Mouse (Mus musculus) heart, postnatal 36 days (tissue): Measurements from ENCODE around the gene OR5BS1P. TPM values are rescaled to one million over a fixed set of nuclear protein-coding genes. Genes with fewer than 3 reads are reported as not detected.

ENCODE experiments used
- microRNA-seq, 2 experiments: library from miRNA; unstranded; fragments of <30 nt; microRNA quantifications; one replicate each; pipeline ENCODE4 v1.2.0; 2021; ENCODE audit warnings: borderline number of aligned reads in 2 of 2
- total RNA-seq, 2 experiments: library from RNA; stranded (reverse); gene quantifications; 2 replicates each; pipeline ENCODE4 v1.2.3; 2021

The OR5BS1P gene
- total RNA-seq, 2 experiments from 2014 or later, result not detected

Small RNAs within 50 kb of the gene (microRNA-seq; reads per million reads assigned to microRNA genes)
- gene Mir1291, result 0.67 to 0.72 reads per million in 2 experiments

Other genes with a start within 250 kb of the OR5BS1P start
- gene Gm44579, start 248.9 kb upstream of the OR5BS1P start, total RNA-seq, result not detected
- gene Olfr287, start 248.8 kb upstream of the OR5BS1P start, total RNA-seq, result not detected
- not detected for gene Olfr286, start 235.4 kb upstream of the OR5BS1P start, total RNA-seq
- not detected for gene H1fnt, start 212.6 kb upstream of the OR5BS1P start, total RNA-seq
- gene Zfp641, start 173.7 kb upstream of the OR5BS1P start, total RNA-seq, result 1 to 10 TPM; 5.7 to 6.7 TPM
- gene Olfr285, start 152.5 kb upstream of the OR5BS1P start, total RNA-seq, result not detected
- not detected for gene Olfr284, start 128.9 kb upstream of the OR5BS1P start, total RNA-seq
- gene Olfr283, start 89.0 kb upstream of the OR5BS1P start, total RNA-seq, result not detected
- gene Olfr282, start 38.7 kb upstream of the OR5BS1P start, total RNA-seq, result not detected
- gene Olfr281, start 17.3 kb upstream of the OR5BS1P start, total RNA-seq, result not detected
- gene Lalba, start 12.8 kb downstream of the OR5BS1P start, total RNA-seq, result not detected
- gene Olfr279, start 22.5 kb downstream of the OR5BS1P start, total RNA-seq, result not detected
- 10 to 100 TPM; 75.0 to 79.4 TPM for gene Kansl2, start 64.4 kb downstream of the OR5BS1P start, total RNA-seq
- 10 to 100 TPM; 27.6 to 32.1 TPM for gene Ccnt1, start 101.0 kb downstream of the OR5BS1P start, total RNA-seq
- 1 to 10 TPM; 1.6 TPM for gene 4930415O20Rik, start 101.1 kb downstream of the OR5BS1P start, total RNA-seq
- 100 to 1,000 TPM; 207 TPM for gene Adcy6, start 140.2 kb downstream of the OR5BS1P start, total RNA-seq
- gene Cacnb3, start 160.9 kb downstream of the OR5BS1P start, total RNA-seq, result 1 to 10 TPM; 3.3 to 4.0 TPM
- gene Ddx23, start 193.0 kb downstream of the OR5BS1P start, total RNA-seq, result 10 to 100 TPM; 51.5 to 65.1 TPM
- gene Rnd1, start 207.6 kb downstream of the OR5BS1P start, total RNA-seq, result 1 to 10 TPM; 1.1 to 1.4 TPM
- under 1 TPM; 0.33 to 0.42 TPM for gene Ccdc65, start 238.3 kb downstream of the OR5BS1P start, total RNA-seq